ENCODE assay signal across 8 mouse cellular contexts in the genomic region with DNA sequence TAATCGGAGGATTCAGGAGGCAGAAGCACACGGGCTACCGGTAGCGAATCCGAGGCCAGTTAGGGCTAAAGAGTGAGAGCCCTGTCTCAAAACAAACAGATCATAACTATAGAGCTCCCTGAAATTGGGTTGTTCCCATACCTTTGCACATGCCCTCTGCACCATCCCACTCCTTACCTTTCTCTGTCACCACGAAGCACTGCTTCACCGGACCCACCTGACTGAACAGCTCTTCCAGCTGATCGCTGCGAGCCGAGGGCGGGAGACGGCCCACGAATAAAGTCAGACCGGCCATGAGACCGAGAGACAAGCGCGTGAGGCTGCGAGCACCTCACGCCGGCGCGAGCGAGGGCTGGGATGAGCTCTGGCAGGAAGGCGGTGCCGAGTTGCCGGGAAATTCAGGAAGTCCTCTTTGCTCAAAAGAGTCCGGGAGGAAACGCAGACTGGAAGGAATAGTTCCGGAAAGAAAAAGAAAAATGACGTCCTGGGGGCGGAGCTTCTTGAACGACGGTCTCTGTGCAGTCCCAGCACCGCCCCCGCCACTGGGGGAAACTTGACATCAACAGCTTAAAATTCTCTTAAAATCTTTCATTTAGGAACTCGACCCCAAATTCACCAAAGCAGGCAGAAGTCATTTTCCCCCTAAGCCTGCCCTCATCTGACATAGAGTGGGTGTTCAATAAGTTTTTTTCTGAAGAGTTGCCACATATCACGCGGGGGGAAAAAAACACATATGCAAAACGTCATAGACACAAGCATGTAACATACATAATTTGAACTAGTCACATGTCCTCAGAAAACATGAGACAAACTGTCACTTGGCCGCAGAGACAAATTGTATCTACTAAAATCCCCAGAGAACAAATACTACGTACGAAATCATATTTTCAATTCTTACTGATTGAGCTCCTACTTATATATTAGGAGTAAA. TPM values are rescaled to one million over a fixed set of nuclear protein-coding genes. Genes with fewer than 3 reads are reported as not detected.
DNase-seq lines count a peak whose midpoint lies in the region; ATAC-seq and TF ChIP-seq lines count a peak whose summit lies in the region.

A gene (minus strand): TSS at position 693 of the 931 bp plus-strand sequence.

- 8% methylated on average over 42 of the region's 42 CpGs for WGBS in kidney, embryonic 14.5 days
- 8% methylated on average over 42 of the region's 42 CpGs for WGBS in limb, embryonic 15.5 days

- peak within 1 kb of the TSS; percentile 86 for H3K4me3 ChIP-seq in bone marrow macrophage, adult 2 months (ENCODE audit: insufficient read depth, low read length)
- peak within 1 kb of the TSS; percentile 98 for H3K4me3 ChIP-seq in embryonic fibroblast, embryonic 13.5 days (ENCODE audit: insufficient read depth, low read length)
- H3K4me3 ChIP-seq in kidney, embryonic 14.5 days (ENCODE audit: low read length) = peak within 1 kb of the TSS; percentile 68
- H3K4me3 ChIP-seq in limb, embryonic 15.5 days = peak within 1 kb of the TSS; percentile 77

- H3K9ac ChIP-seq in kidney, embryonic 14.5 days (ENCODE audit: low read depth, low read length) = peak within 1 kb of the TSS; percentile 64
- peak within 1 kb of the TSS; percentile 77 for H3K9ac ChIP-seq in limb, embryonic 15.5 days

- ATAC-seq in kidney, embryonic 14.5 days (ENCODE audit: low FRiP score, low TSS enrichment) = peak; percentile 84
- peak; percentile 80 for ATAC-seq in limb, embryonic 15.5 days (ENCODE audit: insufficient number of reproducible peaks, low FRiP score, low TSS enrichment, low read depth)

- peaks cover 8% of the 10 kb centered on the region for H3K4me1 ChIP-seq in bone marrow macrophage, adult 2 months (ENCODE audit: control insufficient read depth, insufficient read depth, low read length)
- no peaks in the 10 kb centered on the region; the same call in 1 of the 2 replicates for H3K4me1 ChIP-seq in embryonic fibroblast, embryonic 13.5 days (ENCODE audit: control insufficient read depth, insufficient read depth, low read length)
- H3K4me1 ChIP-seq in kidney, embryonic 14.5 days (ENCODE audit: control insufficient read depth, insufficient read depth, low read length) = peaks cover 9% of the 10 kb centered on the region
- peaks cover 10% of the 10 kb centered on the region; the same call in 1 of the 2 replicates for H3K4me1 ChIP-seq in limb, embryonic 15.5 days

- no peak within 1 kb of the TSS for H3K27ac ChIP-seq in bone marrow macrophage, adult 2 months (ENCODE audit: insufficient read depth, low read depth, low read length)
- H3K27ac ChIP-seq in embryonic fibroblast, embryonic 13.5 days (ENCODE audit: insufficient read depth, low read length) = no peak within 1 kb of the TSS
- H3K27ac ChIP-seq in kidney, embryonic 14.5 days (ENCODE audit: low read depth, low read length) = no peak within 1 kb of the TSS
- no peak within 1 kb of the TSS for H3K27ac ChIP-seq in limb, embryonic 15.5 days

- H3K27me3 ChIP-seq in kidney, embryonic 14.5 days (ENCODE audit: control insufficient read depth, insufficient read depth, low read length) = peaks cover 20% of the 10 kb centered on the region
- H3K27me3 ChIP-seq in limb, embryonic 15.5 days = peaks cover 26% of the 10 kb centered on the region

- H3K4me2 ChIP-seq in kidney, embryonic 14.5 days (replicated peaks; ENCODE audit: low read depth, low read length) = peak within 1 kb of the TSS; percentile 71
- H3K4me2 ChIP-seq in limb, embryonic 15.5 days = peak within 1 kb of the TSS; percentile 86

- no peaks in the 10 kb centered on the region for H3K9me3 ChIP-seq in kidney, embryonic 14.5 days (ENCODE audit: control insufficient read depth, low read length)
- no peaks in the 10 kb centered on the region for H3K9me3 ChIP-seq in limb, embryonic 15.5 days

- TF ChIP-seq POLR2A in bone marrow macrophage, adult 2 months (IDR thresholded peaks at IDR 0.05; ENCODE audit: borderline replicate concordance, low read depth, low read length) = no peak
- TF ChIP-seq POLR2A in embryonic fibroblast, embryonic 13.5 days (IDR thresholded peaks at IDR 0.05; ENCODE audit: low read depth, low read length) = peak; percentile 96

- TF ChIP-seq CTCF in bone marrow macrophage, adult 2 months (IDR thresholded peaks at IDR 0.05; ENCODE audit: low read depth, low read length) = no peak
- no peak for TF ChIP-seq CTCF in embryonic fibroblast, embryonic 13.5 days (IDR thresholded peaks at IDR 0.05; ENCODE audit: borderline replicate concordance, insufficient read depth, low read length)

- peak; percentile 90 to 93 for DNase-seq in B cell, adult 2 months
- DNase-seq in heart, adult 9 months (ENCODE audit: low spot score in 2 of 2) = peak; percentile 79 to 94
- DNase-seq in monocyte, adult 2 months (ENCODE audit: low read depth in 1 of 2, low spot score in 2 of 2) = peak; percentile 76 to 78
- DNase-seq in spleen, postnatal 36 days (ENCODE audit: low spot score in 2 of 2) = peak; percentile 82 to 85

- H3K36me3 ChIP-seq in kidney, embryonic 14.5 days (ENCODE audit: control insufficient read depth, insufficient read depth, low read length) = peaks cover 2% of the 10 kb centered on the region; the same call in 1 of the 2 replicates
- H3K36me3 ChIP-seq in limb, embryonic 15.5 days = peaks cover 8% of the 10 kb centered on the region

RNA-seq across cellular contexts. Expression of the gene that starts here (rescaled TPM):
- polyA plus RNA-seq in bone marrow macrophage, adult 2 months (2012; ENCODE audit: insufficient read depth, insufficient read length, missing spikeins) = 42.5 and 43.8 TPM in 2 replicates
- 44.9 and 49.9 TPM in 2 replicates for polyA plus RNA-seq in embryonic fibroblast, embryonic 13.5 days (2011; ENCODE audit: insufficient read length, low read depth, missing spikeins)
- polyA plus RNA-seq in kidney, embryonic 14.5 days (2014; fragmentation: Nextera tagmentation; extraction: Ambion mirVana) = 65.1 and 65.8 TPM in 2 replicates
- 30.7 and 31.5 TPM in 2 replicates for polyA plus RNA-seq in limb, embryonic 15.5 days (2015; fragmentation: Nextera tagmentation; extraction: Ambion mirVana)
